In the genomic region with DNA sequence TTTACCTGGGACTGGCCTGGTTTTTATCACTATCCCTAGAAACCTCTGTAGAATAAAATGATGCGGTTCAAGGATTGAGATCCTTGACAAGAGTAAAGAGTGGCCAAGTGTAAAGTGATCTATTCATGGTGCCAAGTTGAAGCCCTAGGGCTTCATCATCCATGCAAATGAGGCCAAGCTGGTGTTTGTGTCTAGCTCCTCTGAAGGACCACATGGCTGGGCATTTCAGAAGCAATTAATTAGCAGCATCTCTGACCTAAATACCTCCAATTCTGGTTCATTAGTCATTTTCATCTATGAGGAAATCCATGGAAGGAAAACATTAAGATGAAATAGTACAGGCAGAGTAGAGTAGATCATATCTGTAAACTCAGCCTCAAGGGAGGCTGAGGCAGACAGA, we compare ENCODE assay signal across 15 mouse cellular contexts.
"Had no signal": no experiment of that assay in that cellular context is flagged by ENCODE, and none has a peak within 500 bp of the region (broad histone marks: within the 10 kb centered on the region; RNA-seq: fewer than 3 reads in every experiment).

No protein-coding gene starts in this region.

- H3K9ac ChIP-seq: liver, embryonic 13.5 days; stomach, embryonic 15.5 days had no signal

- H3K27ac ChIP-seq: kidney, postnatal 0 days; layer of hippocampus, adult 2 months; left cerebral cortex, adult 2 months; liver, embryonic 13.5 days; stomach, embryonic 15.5 days had no signal

- H3K27me3 ChIP-seq: liver, embryonic 13.5 days; stomach, embryonic 15.5 days had no signal

- DNase-seq: kidney, postnatal 25 days; layer of hippocampus, postnatal 36 days; liver, embryonic 13.5 days; lung, adult 2 months; lung, postnatal 14 days; lung, postnatal 4 days; midbrain, embryonic 14.5 days; right cerebral cortex, postnatal 25 days; spleen, adult 18-20 months; thymus, postnatal 25 days had no signal

- H3K9me3 ChIP-seq: liver, embryonic 13.5 days; stomach, embryonic 15.5 days had no signal

- H3K4me1 ChIP-seq: stomach, embryonic 15.5 days had no signal

- H3K4me3 ChIP-seq: layer of hippocampus, adult 2 months; left cerebral cortex, adult 2 months; liver, embryonic 13.5 days; stomach, embryonic 15.5 days had no signal

- H3K4me2 ChIP-seq: liver, embryonic 13.5 days; midbrain, embryonic 11.5 days; stomach, embryonic 15.5 days had no signal

- H3K36me3 ChIP-seq: liver, embryonic 13.5 days; stomach, embryonic 15.5 days had no signal
